Mouse (Mus musculus) kidney, postnatal 0 days (tissue): ENCODE measurements around the gene Dop1a. TPM values are rescaled to one million over a fixed set of nuclear protein-coding genes. Genes with fewer than 3 reads are reported as not detected.
A peak's percentile ranks its signal among the peaks of the same experiment; 100 is the strongest.

ENCODE experiments used
- ATAC-seq: fragments of 200-750 bp; cut with Nextera tagmentation; replicated peaks from 2 replicates; pipeline ENCODE4 v1.8.0; 2017; ENCODE audit warnings: low read depth, moderate number of reproducible peaks, moderate TSS enrichment, moderate library complexity; ENCODE audit not compliant: low FRiP score
- DNase-seq: peaks from one replicate; pipeline ENCODE4 v3.0.0-alpha.2; 2016; ENCODE audit warnings: low spot score
- H3K27ac ChIP-seq: fragments of 300-500 bp; sonication (generic); 2 replicates; pipeline ENCODE4 v1.5.1; 2014; ENCODE audit warnings: mild to moderate bottlenecking
- H3K27me3 ChIP-seq: fragments of 300-500 bp; sonication (generic); 2 replicates; pipeline ENCODE4 v1.6.1; 2014; ENCODE audit warnings: low read length, mixed read lengths; ENCODE audit not compliant: insufficient read depth
- H3K36me3 ChIP-seq: fragments of 300-500 bp; sonication (generic); 2 replicates; pipeline ENCODE4 v1.6.1; 2014; ENCODE audit warnings: low read length, mixed read lengths; ENCODE audit not compliant: insufficient read depth
- H3K4me1 ChIP-seq: fragments of 300-500 bp; sonication (generic); replicated peaks from 2 replicates; pipeline ENCODE4 v1.6.1; 2014; ENCODE audit warnings: antibody characterized with exemption, low read length, mixed read lengths; ENCODE audit not compliant: insufficient read depth
- H3K4me2 ChIP-seq: fragments of 300-500 bp; sonication (generic); 2 replicates; pipeline ENCODE4 v1.6.1; 2014; ENCODE audit warnings: mild to moderate bottlenecking, low read length, moderate library complexity, mixed read lengths
- H3K4me3 ChIP-seq: fragments of 300-500 bp; sonication (generic); replicated peaks from 2 replicates; pipeline ENCODE4 v1.5.1; 2014; ENCODE audit warnings: low read depth, low read length
- H3K9ac ChIP-seq: fragments of 300-500 bp; sonication (generic); 2 replicates; pipeline ENCODE4 v1.6.1; 2014; ENCODE audit warnings: low read depth, low read length
- H3K9me3 ChIP-seq: fragments of 300-500 bp; sonication (generic); replicated peaks from 2 replicates; pipeline ENCODE4 v1.6.1; 2016; ENCODE audit warnings: low read length, inconsistent platforms, mixed read lengths
- CTCF ChIP-seq: IDR thresholded peaks from 2 replicates; pipeline ENCODE4 v1.5.1; 2016; ENCODE audit warnings: antibody characterized with exemption, low read depth, mild to moderate bottlenecking, moderate library complexity
- WGBS: fragments of 180-500 bp; shearing (Covaris S2); extraction: QIAGEN DNeasy Blood & Tissue Kit; methylation state at CpG from one replicate; pipeline ENCODE4 v1.1.7; 2014; 5-methylcytosine and 5-hydroxymethylcytosine counted together
- polyA plus RNA-seq: library from polyadenylated mRNA; unstranded; fragments of >200 nt; fragmentation: Nextera tagmentation; extraction: Ambion mirVana; gene quantifications from 2 replicates; pipeline ENCODE4 v1.2.1, GENCODE M21; 2015

Dop1a gene
- polyA plus RNA-seq, 1 experiment from 2014 or later, result 7.5 TPM

DNA sequence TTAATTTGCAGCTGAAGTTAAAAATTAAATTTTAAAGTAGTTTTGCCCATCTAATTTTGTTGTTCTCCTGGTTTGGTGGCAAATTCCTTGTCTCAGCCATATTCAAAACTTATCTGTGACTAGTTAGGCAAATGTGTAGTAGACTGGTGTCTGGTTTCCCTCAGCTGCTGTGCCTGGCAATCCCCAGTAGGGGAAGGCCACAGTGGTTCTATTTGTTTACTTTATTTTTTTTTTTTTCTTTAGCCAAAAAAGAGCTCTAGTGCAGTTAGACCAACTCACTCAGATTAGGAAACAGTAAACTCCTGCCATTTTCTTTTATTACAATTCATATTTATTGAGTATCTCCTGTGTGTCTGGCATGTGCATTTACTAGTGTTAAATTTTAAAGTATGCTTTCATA, 55.4 kb downstream of the Dop1a start:
- H3K4me1 ChIP-seq, result no peaks in the 10 kb centered on the region

DNA sequence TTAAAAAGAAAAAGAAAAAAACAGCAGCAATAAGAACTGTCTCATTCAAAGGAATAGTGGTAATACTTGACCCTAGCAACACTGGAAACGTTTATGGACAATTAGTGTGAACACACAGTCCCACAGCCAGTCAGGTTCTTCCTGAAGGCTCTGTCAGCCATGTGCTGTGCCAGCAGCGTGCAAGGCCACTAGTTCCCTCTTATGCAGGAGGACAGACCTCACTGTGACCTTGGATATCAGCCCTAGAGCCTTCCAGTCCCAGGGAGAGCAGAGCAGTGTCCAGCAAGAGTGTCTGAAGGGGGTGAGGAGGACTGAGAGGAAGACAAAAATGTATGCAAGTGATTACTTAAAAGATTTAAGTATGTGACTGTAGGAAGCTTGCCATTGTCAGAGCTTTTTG, 58.6 kb downstream of the Dop1a start:
- Histone ChIP-seq H3K4me2 (no peak overlapping the region), H3K4me1 (no peaks in the 10 kb centered on the region), H3K9ac (no peak overlapping the region), H3K36me3 (peaks cover 20% of the 10 kb centered on the region), H3K4me3 (no peak overlapping the region), H3K9me3 (no peaks in the 10 kb centered on the region), H3K27ac (no peak overlapping the region), H3K27me3 (no peaks in the 10 kb centered on the region)
- WGBS, result 47% methylated on average over 2 of the region's 2 CpGs
- no peak for ATAC-seq
- DNase-seq, result no peak
- no peak for TF ChIP-seq CTCF

More for the DNA sequence above, 55.4 kb downstream of the Dop1a start:
- Histone ChIP-seq H3K9ac (no peak overlapping the region), H3K4me2 (no peak overlapping the region), H3K27me3 (no peaks in the 10 kb centered on the region), H3K36me3 (peaks cover 29% of the 10 kb centered on the region), H3K4me3 (no peak overlapping the region), H3K9me3 (no peaks in the 10 kb centered on the region), H3K27ac (no peak overlapping the region)
- TF ChIP-seq CTCF, result no peak
- DNase-seq, result peak; percentile 11
- no peak for ATAC-seq

DNA sequence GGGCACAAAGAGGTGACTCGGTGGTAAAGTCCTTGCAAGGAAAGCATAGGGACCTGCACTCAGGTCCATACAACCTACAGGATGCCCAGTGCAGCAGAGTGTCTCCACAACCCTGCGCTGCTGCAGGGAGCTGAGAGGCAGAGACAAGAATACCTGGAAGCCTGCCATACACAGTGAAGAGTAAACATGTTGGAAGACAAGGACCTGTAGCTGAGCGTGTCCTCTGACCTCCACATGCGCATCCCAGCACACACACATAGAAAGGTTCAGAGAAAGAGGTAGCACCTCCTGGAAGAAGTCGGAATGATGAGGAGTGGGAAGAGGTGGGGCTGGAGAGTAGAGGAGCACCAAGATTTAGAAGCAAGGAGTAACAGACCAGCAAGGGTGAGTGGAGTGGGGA, 67.1 kb downstream of the Dop1a start:
- WGBS, result 85% methylated on average over 5 of the region's 5 CpGs
- H3K27ac ChIP-seq, result no peak overlapping the region

DNA sequence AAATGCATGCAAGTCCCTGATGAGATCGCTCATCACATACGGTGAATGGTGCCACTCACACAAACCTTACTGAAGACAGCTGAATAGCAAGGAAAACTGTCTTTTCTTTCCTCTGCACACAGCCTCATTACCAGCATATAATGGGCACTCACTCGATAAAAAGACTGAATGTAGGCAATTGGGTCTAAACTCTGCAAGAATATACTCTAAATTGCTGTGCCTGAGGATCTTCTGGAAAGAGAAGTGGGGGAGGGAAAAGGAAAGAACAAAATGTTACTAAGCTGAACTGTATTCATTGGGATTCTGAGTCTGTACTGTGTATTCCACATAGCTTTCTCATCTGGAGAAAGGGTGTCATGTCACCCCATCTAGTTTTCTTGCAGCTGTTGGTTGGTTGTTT, 76.5 kb downstream of the Dop1a start:
- H3K9ac ChIP-seq, result no peak overlapping the region
- no peak overlapping the region for H3K4me2 ChIP-seq
- H3K4me3 ChIP-seq, result no peak overlapping the region
- peaks cover 24% of the 10 kb centered on the region for H3K36me3 ChIP-seq
- no peak for DNase-seq
- no peaks in the 10 kb centered on the region for H3K4me1 ChIP-seq
- no peaks in the 10 kb centered on the region for H3K9me3 ChIP-seq
- no peak for TF ChIP-seq CTCF
- no peak overlapping the region for H3K27ac ChIP-seq
- H3K27me3 ChIP-seq, result no peaks in the 10 kb centered on the region
- no peak for ATAC-seq
- WGBS, result 93% methylated on average over 3 of the region's 3 CpGs

More for the DNA sequence above, 67.1 kb downstream of the Dop1a start:
- H3K4me3 ChIP-seq, result no peak overlapping the region
- H3K27me3 ChIP-seq, result no peaks in the 10 kb centered on the region
- no peak for ATAC-seq
- H3K4me2 ChIP-seq, result no peak overlapping the region
- H3K9ac ChIP-seq, result no peak overlapping the region
- H3K4me1 ChIP-seq, result no peaks in the 10 kb centered on the region
- TF ChIP-seq CTCF, result no peak
- H3K9me3 ChIP-seq, result no peaks in the 10 kb centered on the region
- DNase-seq, result no peak
- H3K36me3 ChIP-seq, result peaks cover 18% of the 10 kb centered on the region; the same call in 1 of the 2 replicates

DNA sequence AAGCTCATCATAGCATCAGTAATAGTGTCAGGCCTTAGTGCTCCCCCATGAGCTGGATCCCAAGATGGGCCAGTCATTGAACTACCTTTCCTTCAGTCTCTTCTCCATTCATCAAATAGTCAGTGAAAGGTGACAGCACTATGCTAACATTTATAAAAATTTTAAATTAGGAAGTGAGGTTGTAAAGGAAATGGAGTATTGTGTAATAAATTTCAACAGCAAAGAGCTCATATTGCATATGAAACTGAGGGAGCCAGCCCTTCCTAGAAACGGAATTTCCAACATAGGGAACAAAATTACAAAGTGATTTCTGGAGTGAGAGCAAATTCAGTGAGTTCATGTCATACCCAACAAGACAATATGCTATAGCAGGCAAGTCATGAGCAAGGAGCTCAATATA, 77.6 kb downstream of the Dop1a start:
- DNase-seq, result no peak

DNA sequence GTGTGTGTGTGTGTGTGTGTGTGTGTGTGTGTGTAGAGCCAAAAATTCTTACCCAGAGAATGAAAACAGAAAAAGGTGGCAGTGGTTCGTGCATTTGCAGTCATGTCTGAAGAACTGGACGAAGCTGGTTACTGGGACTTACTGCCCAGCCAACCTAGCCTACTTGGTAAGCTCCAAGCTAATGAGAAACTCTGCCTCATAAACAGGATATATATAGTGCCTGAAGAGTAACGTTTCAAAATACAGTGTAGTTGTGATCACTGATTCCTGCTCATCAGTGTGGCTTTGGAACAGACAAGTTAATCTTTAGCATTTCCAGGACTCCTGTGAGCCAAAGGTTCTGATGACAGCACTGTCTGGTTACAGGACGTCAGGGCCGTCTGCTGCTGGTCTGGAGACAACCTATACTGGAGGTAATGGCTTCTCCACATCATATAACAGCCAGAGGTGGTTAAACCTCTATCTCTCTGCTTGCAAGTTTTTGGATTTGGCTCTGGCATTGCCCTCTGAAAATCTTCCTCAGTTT, 82.7 kb downstream of the Dop1a start:
- peak; percentile 74; the same call in 1 of the 2 replicates for ATAC-seq

More for the DNA sequence above, 77.6 kb downstream of the Dop1a start:
- H3K27ac ChIP-seq, result no peak overlapping the region
- no peak overlapping the region for H3K9ac ChIP-seq
- H3K36me3 ChIP-seq, result peaks cover 27% of the 10 kb centered on the region
- no peaks in the 10 kb centered on the region for H3K4me1 ChIP-seq
- H3K4me3 ChIP-seq, result no peak overlapping the region
- 67% methylated on average over 1 of the region's 1 CpGs for WGBS
- ATAC-seq, result no peak
- H3K9me3 ChIP-seq, result no peaks in the 10 kb centered on the region
- TF ChIP-seq CTCF, result no peak
- no peaks in the 10 kb centered on the region for H3K27me3 ChIP-seq
- no peak overlapping the region for H3K4me2 ChIP-seq

DNA sequence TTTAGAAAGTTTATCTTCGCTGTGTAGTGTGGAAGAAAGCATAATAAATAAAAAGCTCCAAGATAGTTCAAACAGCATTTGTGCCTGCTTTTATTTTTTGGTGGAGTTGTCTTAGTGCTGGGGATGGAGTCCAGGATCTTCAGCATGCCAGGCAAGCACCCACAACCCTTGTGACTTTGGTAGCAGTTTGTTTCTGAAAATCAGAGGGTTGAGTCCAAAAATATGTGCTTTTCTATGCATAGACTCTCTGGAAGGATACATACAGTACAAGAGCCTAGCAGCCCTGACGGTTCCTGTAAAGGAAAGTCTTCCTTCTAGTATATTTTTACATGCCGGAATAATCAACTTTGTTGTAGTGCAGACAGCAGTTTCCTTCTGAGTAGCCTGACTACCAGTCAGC, 83.8 kb downstream of the Dop1a start:
- 87% methylated on average over 3 of the region's 3 CpGs for WGBS
- Histone ChIP-seq H3K9me3 (no peaks in the 10 kb centered on the region), H3K36me3 (peaks cover 18% of the 10 kb centered on the region; the same call in 1 of the 2 replicates), H3K4me3 (no peak overlapping the region), H3K27ac (no peak overlapping the region), H3K4me1 (no peaks in the 10 kb centered on the region), H3K27me3 (no peaks in the 10 kb centered on the region), H3K9ac (no peak overlapping the region), H3K4me2 (no peak overlapping the region)
- DNase-seq, result no peak
- no peak for TF ChIP-seq CTCF
- no peak for ATAC-seq

More for the DNA sequence above, 82.7 kb downstream of the Dop1a start:
- Histone ChIP-seq H3K27me3 (no peaks in the 10 kb centered on the region), H3K4me2 (no peak overlapping the region), H3K9me3 (no peaks in the 10 kb centered on the region), H3K4me1 (no peaks in the 10 kb centered on the region), H3K27ac (no peak overlapping the region), H3K9ac (no peak overlapping the region), H3K36me3 (peaks cover 20% of the 10 kb centered on the region; the same call in 1 of the 2 replicates), H3K4me3 (no peak overlapping the region)
- TF ChIP-seq CTCF, result no peak
- DNase-seq, result peak; percentile 9
- WGBS, result 73% methylated on average over 5 of the region's 5 CpGs
